Mouse (Mus musculus): Measurements from ENCODE around the gene Rspry1. TPM values are rescaled to one million over a fixed set of nuclear protein-coding genes. Genes with fewer than 3 reads are reported as not detected.

The Rspry1 gene
- polyA plus RNA-seq, 1 experiment from 2014 or later: 18.1 TPM

DNA sequence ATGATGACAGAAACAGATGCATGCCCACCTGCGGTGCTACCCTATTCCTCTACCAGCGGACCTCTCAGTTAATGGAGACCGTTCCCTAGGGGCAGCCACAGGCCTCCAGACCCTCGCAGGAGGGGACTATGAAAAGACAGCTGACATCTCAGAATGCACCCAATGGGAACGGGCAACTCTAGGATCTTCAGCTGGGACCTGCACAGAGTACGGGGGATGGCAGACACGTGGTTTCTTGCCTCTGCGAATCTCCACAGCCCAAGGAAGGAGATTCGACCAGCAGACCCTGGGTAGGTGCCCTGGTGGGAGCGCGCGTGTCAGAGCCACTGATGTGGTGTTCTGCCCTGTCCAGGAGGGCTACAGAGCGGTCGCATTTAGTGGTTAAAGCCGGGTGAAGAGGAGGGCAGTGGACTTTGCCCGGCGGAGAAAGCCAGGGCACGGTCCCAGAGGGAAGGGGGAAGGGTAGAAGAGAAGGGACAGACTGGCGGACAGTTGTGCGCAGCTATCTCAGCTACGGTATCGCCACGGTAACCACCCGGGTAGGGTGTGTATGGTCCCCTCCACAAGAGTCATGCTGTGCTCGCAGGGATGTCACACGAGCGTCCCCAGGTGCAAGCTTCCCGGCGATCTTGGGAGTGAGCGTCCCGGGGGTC, 93.7 kb downstream of the Rspry1 start:
- DNase-seq (no peak), ATAC-seq (ENCODE audit: low read depth) (peak; percentile 26)
- no peak overlapping the region for H3K27ac ChIP-seq
- no peaks in the 10 kb centered on the region for H3K9me3 ChIP-seq (replicated peaks)
- H3K27me3 ChIP-seq: peaks cover 77% of the 10 kb centered on the region
- peak overlapping the region; percentile 50 for H3K4me3 ChIP-seq (replicated peaks)
- H3K9ac ChIP-seq: no peak overlapping the region
- H3K36me3 ChIP-seq: no peaks in the 10 kb centered on the region
- WGBS (ENCODE audit: insufficient replicate concordance): under 1% methylated on average over 31 of the region's 31 CpGs
- peak overlapping the region; percentile 66 for H3K4me2 ChIP-seq
- peaks cover 12% of the 10 kb centered on the region for H3K4me1 ChIP-seq (replicated peaks)

DNA sequence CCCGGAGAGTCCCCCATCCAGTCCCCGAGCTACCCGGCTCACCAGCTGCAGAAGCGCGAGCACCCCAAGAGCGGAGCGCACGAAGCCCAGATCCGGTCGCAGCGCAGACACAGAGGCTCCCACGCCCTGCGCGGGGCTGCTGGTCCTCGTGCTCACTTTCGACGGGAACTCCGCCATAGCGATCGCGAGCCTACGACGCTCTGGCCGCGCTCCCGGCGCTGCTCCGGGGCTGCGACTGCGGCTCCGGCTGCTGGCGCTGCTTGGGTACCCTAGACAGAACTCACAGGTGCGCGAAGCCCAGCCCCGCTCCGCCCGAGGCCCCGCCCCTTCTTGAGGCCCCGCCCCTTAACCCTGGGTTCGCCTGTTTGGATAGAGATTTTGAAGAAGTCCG, 94.3 kb downstream of the Rspry1 start, which contains the start of gene Pllp:
Gene Pllp (minus strand): TSS at position 285 of the 391 bp plus-strand sequence.
- WGBS (ENCODE audit: insufficient replicate concordance): 2% methylated on average over 41 of the region's 41 CpGs
- ATAC-seq (ENCODE audit: low read depth) (peak; percentile 67), DNase-seq (no peak)
- Histone ChIP-seq H3K4me3 (replicated peaks) (peak within 1 kb of the TSS; percentile 50), H3K9ac (no peak within 1 kb of the TSS), H3K4me1 (replicated peaks) (peaks cover 12% of the 10 kb centered on the region), H3K9me3 (replicated peaks) (no peaks in the 10 kb centered on the region), H3K27me3 (peaks cover 76% of the 10 kb centered on the region), H3K36me3 (no peaks in the 10 kb centered on the region), H3K4me2 (peak within 1 kb of the TSS; percentile 66), H3K27ac (no peak within 1 kb of the TSS)

DNA sequence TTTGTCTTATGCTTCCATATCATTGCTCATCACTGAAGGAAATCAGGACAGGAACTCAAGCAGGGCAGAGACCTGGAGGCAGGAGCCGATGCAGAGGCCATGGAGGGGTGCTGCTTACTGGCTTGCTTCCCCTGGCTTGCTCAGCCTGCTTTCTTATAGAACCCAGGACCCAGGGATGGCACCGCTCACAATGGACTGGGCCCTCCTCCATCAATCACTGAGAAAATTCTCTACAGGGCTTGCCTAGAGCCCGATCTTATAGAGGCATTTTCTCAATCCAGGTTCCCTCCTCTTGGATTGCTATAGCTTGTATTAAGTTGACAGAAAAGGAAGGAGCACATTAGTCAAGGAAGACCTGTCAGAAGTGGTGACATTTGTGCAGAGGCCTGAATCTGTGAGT, 94.8 kb downstream of the Rspry1 start:
- Histone ChIP-seq H3K36me3 (no peaks in the 10 kb centered on the region), H3K9ac (no peak overlapping the region), H3K4me1 (replicated peaks) (peaks cover 12% of the 10 kb centered on the region), H3K27me3 (peaks cover 73% of the 10 kb centered on the region), H3K4me2 (no peak overlapping the region), H3K9me3 (replicated peaks) (no peaks in the 10 kb centered on the region), H3K4me3 (replicated peaks) (peak overlapping the region; percentile 50; the same call in 1 of the 2 replicates), H3K27ac (no peak overlapping the region)
- DNase-seq: no peak
- ATAC-seq (ENCODE audit: low read depth): no peak
- WGBS (ENCODE audit: insufficient replicate concordance): 43% methylated on average over 3 of the region's 3 CpGs

DNA sequence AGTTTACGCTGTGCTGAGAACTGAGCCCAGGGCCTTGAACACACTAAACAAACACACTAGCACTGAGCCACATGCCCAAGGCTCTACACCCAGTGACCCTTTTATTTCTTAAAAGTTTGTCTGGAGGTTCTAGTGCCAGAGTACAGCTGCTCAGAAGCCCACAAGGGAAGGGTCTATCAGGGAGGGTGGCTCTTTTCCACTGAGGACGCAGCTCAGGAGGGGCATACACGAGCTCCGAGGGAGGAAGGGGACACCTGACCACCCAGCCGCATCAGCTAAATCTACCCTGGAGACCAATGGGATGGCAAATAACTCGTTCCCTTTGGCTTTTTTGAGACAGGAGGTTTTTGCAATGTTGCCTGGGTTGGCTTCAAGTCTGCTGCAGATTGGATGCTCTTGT, 96.2 kb downstream of the Rspry1 start:
- ATAC-seq (ENCODE audit: low read depth) (no peak), DNase-seq (no peak)
- peaks cover 19% of the 10 kb centered on the region for H3K4me1 ChIP-seq (replicated peaks)
- no peak overlapping the region for H3K4me3 ChIP-seq (replicated peaks)
- no peaks in the 10 kb centered on the region for H3K36me3 ChIP-seq
- no peak overlapping the region for H3K27ac ChIP-seq
- H3K4me2 ChIP-seq: no peak overlapping the region
- H3K27me3 ChIP-seq: peaks cover 59% of the 10 kb centered on the region
- H3K9ac ChIP-seq: no peak overlapping the region
- WGBS (ENCODE audit: insufficient replicate concordance): 69% methylated on average over 6 of the region's 6 CpGs
- no peaks in the 10 kb centered on the region for H3K9me3 ChIP-seq (replicated peaks)

- no peaks in the 10 kb centered on the region for H3K36me3 ChIP-seq
- peaks cover 23% of the 10 kb centered on the region for H3K4me1 ChIP-seq (replicated peaks)
- H3K4me2 ChIP-seq: no peak overlapping the region
- no peaks in the 10 kb centered on the region for H3K9me3 ChIP-seq (replicated peaks)
- WGBS (ENCODE audit: insufficient replicate concordance): 75% methylated on average over 16 of the region's 16 CpGs
- H3K27ac ChIP-seq: no peak overlapping the region
- ATAC-seq (ENCODE audit: low read depth) (no peak), DNase-seq (no peak)
- H3K9ac ChIP-seq: no peak overlapping the region
- H3K4me3 ChIP-seq (replicated peaks): no peak overlapping the region
- peaks cover 45% of the 10 kb centered on the region for H3K27me3 ChIP-seq
Observed at GRCm38 (mm10) chr8:94699366-94699765, 97.6 kb downstream of the Rspry1 start.

GRCm38 (mm10) chr8:94700421-94700935, 98.7 kb downstream of the Rspry1 start:
- Histone ChIP-seq H3K4me3 (replicated peaks) (no peak overlapping the region), H3K9me3 (replicated peaks) (no peaks in the 10 kb centered on the region), H3K9ac (no peak overlapping the region), H3K27ac (no peak overlapping the region), H3K4me2 (no peak overlapping the region), H3K27me3 (peaks cover 37% of the 10 kb centered on the region), H3K36me3 (no peaks in the 10 kb centered on the region), H3K4me1 (replicated peaks) (peaks cover 29% of the 10 kb centered on the region)
- ATAC-seq (ENCODE audit: low read depth): no peak
- DNase-seq: no peak
- WGBS (ENCODE audit: insufficient replicate concordance): 50% methylated on average over 4 of the region's 4 CpGs

DNA sequence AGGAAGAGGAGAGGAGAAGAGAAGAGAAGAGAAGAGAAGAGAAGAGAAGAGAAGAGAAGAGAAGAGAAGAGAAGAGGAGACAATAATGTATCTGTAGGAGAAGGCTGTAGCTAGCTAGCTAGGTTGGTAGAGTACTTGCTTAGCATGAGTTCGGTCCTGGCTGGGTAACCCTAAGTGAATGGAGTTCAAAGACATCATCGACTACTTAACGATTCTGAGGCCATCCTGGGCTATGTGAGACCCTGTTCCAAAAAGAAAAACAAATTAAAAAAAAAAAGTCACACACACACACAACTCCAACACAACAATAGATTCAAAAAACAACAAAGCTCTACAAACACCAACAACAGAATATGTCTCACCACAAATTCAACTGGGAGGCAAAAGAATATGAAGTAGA, 100.4 kb downstream of the Rspry1 start:
- 63% methylated on average over 3 of the region's 3 CpGs for WGBS (ENCODE audit: insufficient replicate concordance)
- no peak for DNase-seq
- peak overlapping the region; percentile 80 for H3K4me2 ChIP-seq
- no peaks in the 10 kb centered on the region for H3K9me3 ChIP-seq (replicated peaks)
- no peak overlapping the region for H3K9ac ChIP-seq
- no peak overlapping the region for H3K27ac ChIP-seq
- no peaks in the 10 kb centered on the region for H3K36me3 ChIP-seq
- H3K4me3 ChIP-seq (replicated peaks): no peak overlapping the region
- H3K4me1 ChIP-seq (replicated peaks): peaks cover 36% of the 10 kb centered on the region
- H3K27me3 ChIP-seq: peaks cover 22% of the 10 kb centered on the region
- ATAC-seq (ENCODE audit: low read depth): no peak

- Histone ChIP-seq H3K27me3 (peaks cover 14% of the 10 kb centered on the region), H3K9me3 (replicated peaks) (no peaks in the 10 kb centered on the region), H3K9ac (peak overlapping the region; percentile 58), H3K27ac (peak overlapping the region; percentile 51), H3K4me1 (replicated peaks) (peaks cover 36% of the 10 kb centered on the region), H3K4me3 (replicated peaks) (peak overlapping the region; percentile 68), H3K4me2 (peak overlapping the region; percentile 80), H3K36me3 (no peaks in the 10 kb centered on the region)
- under 1% methylated on average over 35 of the region's 35 CpGs for WGBS (ENCODE audit: insufficient replicate concordance)
- DNase-seq: peak; percentile 76
- peak; percentile 85 for ATAC-seq (ENCODE audit: low read depth)
Observed at GRCm38 (mm10) chr8:94702844-94703813, 101.4 kb downstream of the Rspry1 start.

DNA sequence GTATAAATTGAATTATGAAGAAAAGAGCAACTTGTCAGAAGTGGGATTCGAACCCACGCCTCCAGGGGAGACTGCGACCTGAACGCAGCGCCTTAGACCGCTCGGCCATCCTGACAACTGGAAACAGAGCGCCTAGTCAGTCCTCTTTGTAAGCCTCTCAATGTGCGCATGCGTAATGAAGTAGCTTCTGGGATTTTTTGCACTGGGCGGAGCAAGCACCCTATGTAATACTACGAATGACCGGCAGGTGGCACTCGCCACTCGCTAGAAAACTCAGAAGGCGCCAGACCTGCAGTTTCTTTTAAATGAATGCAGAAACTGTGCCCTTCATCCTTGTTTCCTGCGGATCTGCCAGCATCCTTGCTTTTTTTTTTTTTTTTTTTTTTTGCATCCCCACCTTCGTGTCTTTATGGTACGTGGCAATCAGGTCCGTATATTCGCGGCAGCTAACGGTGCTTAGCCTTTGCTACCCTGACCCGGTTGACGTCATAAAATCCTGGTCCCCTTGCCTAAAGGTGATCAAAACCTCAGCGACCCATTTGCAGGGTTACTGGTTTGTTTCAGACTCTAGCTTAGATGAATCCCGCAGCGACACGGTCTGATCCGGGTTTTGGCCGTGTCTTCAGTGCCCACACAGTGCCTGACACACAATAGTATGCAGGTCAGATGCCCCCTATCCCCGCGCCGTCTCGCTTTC, 102.4 kb downstream of the Rspry1 start:
- H3K27ac ChIP-seq: peak overlapping the region; percentile 36

DNA sequence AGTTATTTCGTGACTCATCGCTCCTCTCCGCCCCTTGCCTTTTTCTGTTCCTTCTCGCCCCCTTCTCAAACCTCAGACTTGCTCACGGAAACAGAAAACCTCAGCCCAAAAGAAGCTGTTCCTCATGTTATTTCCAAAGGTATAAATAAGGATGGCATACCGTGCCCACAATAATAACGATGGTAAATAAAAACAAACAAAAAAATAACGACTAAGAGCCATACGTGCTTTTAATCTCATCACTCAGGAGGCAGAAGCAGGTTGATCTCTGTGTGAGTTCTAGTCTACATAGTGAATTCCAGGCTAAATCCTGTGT, 102.9 kb downstream of the Rspry1 start:
- ATAC-seq (ENCODE audit: low read depth): no peak
- peaks cover 6% of the 10 kb centered on the region; the same call in 1 of the 2 replicates for H3K27me3 ChIP-seq
- 13% methylated on average over 9 of the region's 9 CpGs for WGBS (ENCODE audit: insufficient replicate concordance)
- H3K9ac ChIP-seq: peak overlapping the region; percentile 74
- H3K4me2 ChIP-seq: peak overlapping the region; percentile 84
- peak overlapping the region; percentile 65 for H3K4me3 ChIP-seq (replicated peaks)
- H3K9me3 ChIP-seq (replicated peaks): no peaks in the 10 kb centered on the region
- no peaks in the 10 kb centered on the region for H3K36me3 ChIP-seq
- H3K27ac ChIP-seq: peak overlapping the region; percentile 36
- no peak for DNase-seq
- H3K4me1 ChIP-seq (replicated peaks): peaks cover 41% of the 10 kb centered on the region

More for the DNA sequence above, 102.4 kb downstream of the Rspry1 start:
- ATAC-seq (ENCODE audit: low read depth) (peak; percentile 85), DNase-seq (peak; percentile 96)
- Histone ChIP-seq H3K9ac (peak overlapping the region; percentile 74), H3K9me3 (replicated peaks) (no peaks in the 10 kb centered on the region), H3K4me3 (replicated peaks) (peak overlapping the region; percentile 65), H3K36me3 (no peaks in the 10 kb centered on the region), H3K27me3 (peaks cover 10% of the 10 kb centered on the region; the same call in 1 of the 2 replicates), H3K4me2 (peak overlapping the region; percentile 84), H3K4me1 (replicated peaks) (peaks cover 36% of the 10 kb centered on the region)
- WGBS (ENCODE audit: insufficient replicate concordance): under 1% methylated on average over 35 of the region's 35 CpGs

All from liver, embryonic 13.5 days (tissue).